Mouse (Mus musculus) hindbrain, embryonic 13.5 days (tissue): ENCODE results near the gene Tnnc2. TPM values are rescaled to one million over a fixed set of nuclear protein-coding genes. Genes with fewer than 3 reads are reported as not detected.

Experiments used
- polyA plus RNA-seq: library from polyadenylated mRNA; unstranded; fragments of >200 nt; fragmentation: Nextera tagmentation; extraction: Ambion mirVana; gene quantifications from 2 replicates; pipeline ENCODE4 v1.2.1, GENCODE M21; 2015

Gene Tnnc2
- polyA plus RNA-seq, 1 experiment from 2014 or later: 3.9 TPM

Other genes starting within 250 kb of the Tnnc2 start
- gene Wfdc2, start 217.6 kb downstream of the Tnnc2 start, polyA plus RNA-seq: 4.5 and 5.5 TPM in 2 replicates
- gene Spint3, start 206.5 kb downstream of the Tnnc2 start, polyA plus RNA-seq: not detected in 2 replicates
- not detected in 2 replicates for gene Wfdc6a, start 194.5 kb downstream of the Tnnc2 start, polyA plus RNA-seq
- gene Eppin, start 186.4 kb downstream of the Tnnc2 start, polyA plus RNA-seq: not detected in 2 replicates
- gene Wfdc6b, start 166.4 kb downstream of the Tnnc2 start, polyA plus RNA-seq: not detected in 2 replicates
- not detected in 2 replicates for gene Wfdc8, start 166.3 kb downstream of the Tnnc2 start, polyA plus RNA-seq
- not detected in 2 replicates for gene Wfdc16, start 141.2 kb downstream of the Tnnc2 start, polyA plus RNA-seq
- not detected in 2 replicates for gene Wfdc10, start 123.9 kb downstream of the Tnnc2 start, polyA plus RNA-seq
- gene Wfdc9, start 123.4 kb downstream of the Tnnc2 start, polyA plus RNA-seq: not detected in 2 replicates
- not detected in 2 replicates for gene Wfdc11, start 105.9 kb downstream of the Tnnc2 start, polyA plus RNA-seq
- not detected in 2 replicates for gene Wfdc13, start 94.9 kb downstream of the Tnnc2 start, polyA plus RNA-seq
- gene Spint4, start 81.5 kb downstream of the Tnnc2 start, polyA plus RNA-seq: not detected in 2 replicates
- not detected in 2 replicates for gene Spint5, start 64.7 kb downstream of the Tnnc2 start, polyA plus RNA-seq
- gene Wfdc3, start 34.0 kb downstream of the Tnnc2 start, polyA plus RNA-seq: 0.95 and 1.2 TPM in 2 replicates
- 65.0 and 72.3 TPM in 2 replicates for gene Dnttip1, start 34.0 kb downstream of the Tnnc2 start, polyA plus RNA-seq
- gene Ube2c, start 10.1 kb downstream of the Tnnc2 start, polyA plus RNA-seq: 97.2 and 108 TPM in 2 replicates
- gene Snx21, start 5.9 kb upstream of the Tnnc2 start, polyA plus RNA-seq: 21.0 and 22.4 TPM in 2 replicates
- gene Acot8, start 24.9 kb upstream of the Tnnc2 start, polyA plus RNA-seq: 19.4 and 19.8 TPM in 2 replicates
- gene Zswim3, start 25.1 kb upstream of the Tnnc2 start, polyA plus RNA-seq: 13.7 and 14.6 TPM in 2 replicates
- gene Zswim1, start 42.7 kb upstream of the Tnnc2 start, polyA plus RNA-seq: 23.9 and 24.3 TPM in 2 replicates
- not detected in 2 replicates for gene Spata25, start 48.6 kb upstream of the Tnnc2 start, polyA plus RNA-seq
- gene Ctsa, start 52.9 kb upstream of the Tnnc2 start, polyA plus RNA-seq: 101 and 109 TPM in 2 replicates
- 5.4 and 5.9 TPM in 2 replicates for gene Neurl2, start 53.5 kb upstream of the Tnnc2 start, polyA plus RNA-seq
- gene Pltp, start 77.7 kb upstream of the Tnnc2 start, polyA plus RNA-seq: 123 and 127 TPM in 2 replicates
- 87.8 and 95.3 TPM in 2 replicates for gene Pcif1, start 99.3 kb upstream of the Tnnc2 start, polyA plus RNA-seq
- gene Zfp335, start 131.8 kb upstream of the Tnnc2 start, polyA plus RNA-seq: 13.1 and 13.9 TPM in 2 replicates
- gene Mmp9, start 160.8 kb upstream of the Tnnc2 start, polyA plus RNA-seq: 23.8 and 25.2 TPM in 2 replicates
- 21.4 and 22.1 TPM in 2 replicates for gene Slc12a5, start 180.8 kb upstream of the Tnnc2 start, polyA plus RNA-seq